Mouse (Mus musculus) mesoderm, embryonic 11.5 days (tissue): ENCODE results near the gene Ptpn7.
A peak's percentile ranks its signal among the peaks of the same experiment; 100 is the strongest.
"Not testable (repeated sequence)": the region's sequence is repeated elsewhere in the genome, so short reads cannot be mapped to it uniquely, and the experiment has no call there.

Source experiments
- DNase-seq: peaks from one replicate; pipeline ENCODE4 v3.0.0-alpha.2; 2012; ENCODE audit warnings: low read depth, low spot score

Gene Ptpn7

DNA sequence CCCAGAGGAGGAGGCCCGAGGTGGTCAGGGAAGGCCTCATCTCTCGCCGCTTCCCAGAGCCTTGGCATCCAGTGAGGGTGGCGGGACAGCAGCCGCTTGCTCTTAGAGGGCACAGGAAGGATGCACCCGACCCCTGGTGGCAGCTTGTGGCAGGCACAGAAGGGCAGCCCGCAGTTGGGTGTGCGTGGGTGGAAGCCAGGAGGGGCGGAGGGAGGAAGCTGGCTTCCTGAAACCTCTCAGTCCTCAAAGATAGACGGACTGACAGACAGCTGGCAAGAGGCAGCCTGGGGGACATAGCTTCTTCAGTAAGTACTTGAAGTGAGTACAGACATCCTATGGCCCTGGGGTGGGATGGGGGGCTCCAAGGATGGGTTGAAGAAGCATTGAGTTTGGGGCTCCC, at the start of gene Ptpn7:
Gene Ptpn7, plus strand, starts transcription at position 228 of the 400 bp plus-strand sequence.
- peak; percentile 45 for DNase-seq

DNA sequence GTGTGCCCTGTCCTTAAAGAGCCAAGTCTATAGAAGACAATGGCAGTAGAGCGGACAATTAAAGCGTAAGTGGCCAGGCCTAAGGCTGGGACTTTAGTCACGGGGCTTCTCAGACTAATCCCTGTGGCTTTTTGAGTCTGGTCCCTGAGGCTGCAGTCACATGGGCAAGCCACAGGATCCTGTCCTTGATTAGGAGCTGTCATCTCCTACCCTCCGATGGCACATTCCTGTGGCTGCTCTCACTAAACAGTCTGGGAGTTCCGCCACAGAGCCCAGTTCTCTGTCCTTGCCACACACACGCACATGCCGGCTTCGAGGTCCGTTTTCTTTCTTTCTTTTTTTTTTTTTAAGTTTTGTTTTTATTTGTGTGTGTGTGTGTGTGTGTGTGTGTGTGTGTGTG, 49.0 kb upstream of the Ptpn7 start:
- no peak for DNase-seq

DNA sequence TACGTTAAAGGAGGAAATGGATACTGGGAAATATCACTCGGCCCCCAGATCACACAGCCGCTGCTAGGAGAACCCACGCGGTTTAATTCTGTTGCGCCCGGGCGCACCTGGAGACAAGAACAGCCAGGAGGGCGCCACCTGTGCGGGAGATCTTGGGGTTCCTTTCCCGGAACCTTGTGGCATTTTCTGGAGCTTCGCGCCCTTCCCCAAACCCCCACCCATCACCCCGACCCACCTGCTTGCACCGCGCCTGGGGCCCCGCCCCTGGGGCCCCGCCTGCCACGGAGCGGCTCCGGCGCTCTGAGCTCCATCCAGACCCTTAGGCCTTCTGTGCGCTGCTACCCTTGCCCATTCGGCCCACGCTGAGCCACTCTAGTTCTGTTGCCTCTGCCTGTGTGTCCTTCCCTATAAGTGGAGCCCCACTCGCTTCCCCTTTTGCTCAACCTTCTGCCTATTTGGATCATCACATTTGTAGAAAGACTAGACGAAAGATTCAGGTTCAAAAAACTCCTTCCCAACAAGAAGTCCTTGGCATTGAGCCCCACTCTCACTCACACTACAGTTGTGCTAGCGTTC, 47.1 kb upstream of the Ptpn7 start:
- no peak for DNase-seq

DNA sequence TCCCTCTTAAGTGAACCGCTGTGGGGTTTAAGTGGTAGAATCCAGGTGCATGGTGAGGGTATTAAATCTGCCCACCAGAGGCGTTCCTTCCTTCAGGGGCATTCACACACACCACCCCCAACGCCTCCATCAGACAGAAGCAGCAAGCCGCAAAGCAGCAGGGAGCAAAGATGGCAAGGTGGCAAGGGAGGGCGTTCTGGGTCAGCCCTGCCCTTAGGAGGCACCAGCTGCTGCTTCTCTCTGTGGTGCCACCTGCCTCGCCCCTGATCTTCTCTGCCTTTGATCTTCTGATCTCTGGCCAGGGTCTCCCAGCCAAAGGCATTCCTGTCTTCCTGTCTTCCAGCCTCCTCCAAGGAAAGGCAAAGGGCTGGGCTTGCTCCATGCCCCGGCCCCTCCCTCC, 46.5 kb upstream of the Ptpn7 start:
- no peak for DNase-seq

DNA sequence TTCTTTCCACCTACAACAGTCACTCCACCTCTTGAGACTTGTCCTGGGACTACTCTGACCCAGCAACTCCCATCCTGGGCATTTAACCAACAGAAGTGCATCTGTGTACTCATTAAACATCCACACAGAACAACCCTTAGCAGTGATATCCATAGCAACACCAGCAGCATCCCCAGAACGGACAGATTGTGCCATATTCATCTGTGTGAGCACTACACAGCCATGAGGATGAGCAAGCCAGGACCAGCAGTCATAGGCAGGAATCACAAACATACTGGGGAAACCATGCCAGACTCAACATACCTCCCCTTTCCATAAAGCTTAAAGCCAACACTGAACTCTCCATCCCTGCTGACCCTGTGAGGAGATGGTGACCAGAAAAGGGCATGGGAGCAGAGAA, 45.1 kb upstream of the Ptpn7 start:
- DNase-seq = no peak

DNA sequence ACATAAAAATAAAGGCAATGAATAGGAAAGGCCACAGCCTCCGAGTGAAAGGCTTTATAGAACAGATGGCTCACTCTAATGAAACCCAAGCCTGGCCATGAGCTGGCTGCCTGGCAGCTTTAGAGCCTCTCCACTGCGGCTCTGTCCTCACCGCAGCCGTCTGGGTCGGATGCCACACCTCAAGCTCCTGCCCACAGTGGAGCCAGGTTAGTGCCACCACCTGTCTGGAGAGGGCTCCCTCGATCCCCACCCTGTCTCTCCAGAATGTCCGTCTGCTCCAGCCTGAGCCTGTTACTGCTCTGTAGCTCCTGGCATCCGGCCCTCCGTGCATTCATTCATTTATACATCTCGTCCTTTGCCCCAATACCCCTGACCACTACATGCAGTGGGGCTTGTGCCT, 42.9 kb upstream of the Ptpn7 start:
- no peak for DNase-seq

DNA sequence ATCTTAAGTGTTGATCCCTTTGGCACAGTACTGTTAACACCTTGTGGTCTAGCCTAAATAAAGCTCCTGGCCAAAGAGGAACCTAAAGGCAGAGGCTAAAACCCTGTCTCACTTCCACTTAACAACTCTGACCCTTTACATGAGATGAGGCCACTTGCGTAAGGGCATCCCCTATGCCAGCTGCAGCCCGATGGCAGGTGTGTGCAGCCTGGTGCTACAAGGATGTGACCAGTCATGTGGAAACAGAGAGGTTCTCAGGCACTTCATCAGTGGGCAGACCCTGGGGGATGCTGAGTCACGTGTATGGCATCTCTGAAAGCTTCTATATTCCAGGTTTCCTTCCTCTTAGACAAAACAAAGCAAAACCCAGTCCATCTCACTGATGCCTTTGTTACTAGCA, 41.6 kb upstream of the Ptpn7 start:
- DNase-seq = no peak

DNA sequence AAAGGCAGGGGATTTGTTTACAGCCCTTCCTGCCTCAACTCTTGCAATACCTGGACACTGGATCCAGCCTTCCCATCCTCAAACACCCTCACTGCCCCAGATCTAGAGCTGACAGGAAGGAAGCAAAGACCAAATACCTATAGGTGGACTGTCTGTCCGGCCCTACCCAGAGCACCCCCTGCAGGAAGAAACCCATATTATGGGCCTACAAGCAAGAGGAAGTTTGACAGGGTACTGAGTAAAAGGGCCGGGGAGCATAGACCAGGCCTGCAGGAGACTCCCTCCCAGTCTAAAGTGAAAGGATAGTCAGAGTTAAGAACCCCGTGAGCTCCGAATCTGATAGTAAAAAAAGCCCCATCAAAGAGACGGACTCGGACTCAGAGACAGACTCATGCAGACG, 37.8 kb upstream of the Ptpn7 start:
- DNase-seq = no peak

DNA sequence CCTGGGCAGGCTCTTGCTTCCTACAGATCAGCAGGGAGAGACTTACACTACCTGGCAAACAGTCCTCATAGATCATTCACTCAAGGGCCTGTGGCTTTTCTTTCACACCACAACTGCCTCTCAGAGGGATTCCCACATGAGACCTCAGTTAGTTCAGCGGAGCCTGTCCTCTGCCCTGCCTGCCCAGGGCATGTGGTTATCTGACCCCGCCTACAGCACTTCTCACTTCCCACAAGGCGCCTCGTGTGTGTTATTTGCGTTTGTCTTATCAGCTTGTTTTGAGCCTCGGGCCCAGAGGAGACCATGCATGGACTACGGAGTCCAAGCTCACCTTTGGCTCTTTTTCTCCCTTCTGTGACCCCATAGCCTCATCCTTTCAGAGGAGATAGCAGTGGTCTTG, 37.3 kb upstream of the Ptpn7 start:
- DNase-seq = no peak

DNA sequence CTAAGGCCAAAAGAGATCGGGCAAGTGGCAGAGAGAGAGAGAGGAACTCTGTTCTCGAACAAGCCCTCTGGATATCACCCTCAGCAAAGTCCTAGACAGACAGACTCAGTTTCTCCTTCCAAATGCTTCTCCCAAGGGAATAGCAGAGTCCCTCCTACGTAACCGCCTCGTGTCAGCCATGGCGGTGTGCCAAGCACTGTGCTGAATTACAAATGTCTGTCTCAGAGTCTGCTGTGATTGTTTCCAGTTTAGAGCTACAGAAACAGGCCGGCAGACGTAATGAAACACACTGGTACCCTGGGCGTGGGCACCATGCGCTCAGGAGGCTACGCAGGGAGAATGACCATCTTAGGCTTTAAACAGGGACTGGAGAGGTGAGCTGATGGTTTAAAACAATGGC, 36.2 kb upstream of the Ptpn7 start:
- DNase-seq = no peak

DNA sequence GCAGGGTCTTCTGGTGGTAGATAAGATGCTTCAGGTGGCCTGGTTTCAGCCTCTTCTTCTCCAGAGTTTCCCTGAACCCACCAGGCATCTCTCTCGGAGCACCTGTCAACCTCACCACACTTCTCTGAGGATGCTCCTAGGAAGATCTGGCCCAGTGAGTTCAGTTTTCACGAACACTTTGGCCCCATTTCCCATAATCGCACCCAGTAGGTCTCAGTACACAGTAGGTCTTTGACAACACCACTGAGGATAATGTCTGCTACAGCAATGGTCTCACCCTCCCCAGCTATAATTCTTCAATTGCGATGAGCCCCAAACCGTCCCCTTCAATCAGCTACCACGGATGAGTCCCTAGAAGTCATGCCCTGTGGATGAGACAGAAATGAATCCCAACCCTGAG, 35.1 kb upstream of the Ptpn7 start:
- DNase-seq = no peak

DNA sequence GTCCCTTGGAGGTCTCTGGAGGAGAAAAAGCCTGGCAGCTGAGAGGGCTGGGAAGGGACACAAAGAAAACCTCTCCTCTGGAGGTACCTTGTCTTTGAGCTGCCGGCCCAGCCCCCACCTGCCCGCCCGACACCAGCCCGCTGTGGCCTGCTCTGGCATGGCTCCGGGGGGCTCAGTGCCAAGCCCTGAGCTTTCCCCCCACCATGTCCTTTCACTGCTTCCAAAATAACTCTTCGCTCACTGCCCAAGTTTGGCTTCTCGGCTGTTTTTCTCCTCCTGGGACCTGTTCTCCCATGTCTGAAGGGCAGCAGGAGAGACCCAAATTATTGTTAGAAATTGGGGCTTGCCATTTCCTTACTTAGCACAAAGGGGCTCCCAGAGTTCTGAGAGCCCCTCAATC, 34.1 kb upstream of the Ptpn7 start:
- DNase-seq = no peak

DNA sequence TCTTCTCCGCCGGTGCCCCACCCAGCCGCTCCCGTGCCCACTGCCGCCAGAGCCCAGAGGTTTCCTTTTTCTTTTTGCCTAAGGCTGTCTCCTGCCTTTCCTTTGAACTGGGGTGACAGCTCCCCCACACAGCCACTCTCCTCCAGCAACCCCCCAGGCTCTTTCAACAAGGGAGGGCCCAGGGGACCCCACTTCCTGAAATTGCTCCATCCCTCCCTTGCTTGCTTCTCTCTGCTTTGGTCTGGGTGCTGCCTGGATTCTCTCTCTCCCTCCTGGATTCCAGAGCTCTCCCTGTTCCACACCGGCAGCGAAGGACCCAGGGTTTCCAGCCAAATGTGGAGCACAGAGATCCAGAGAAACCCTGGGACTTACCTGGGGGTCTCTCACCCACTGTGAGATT, 32.1 kb upstream of the Ptpn7 start:
- no peak for DNase-seq

DNA sequence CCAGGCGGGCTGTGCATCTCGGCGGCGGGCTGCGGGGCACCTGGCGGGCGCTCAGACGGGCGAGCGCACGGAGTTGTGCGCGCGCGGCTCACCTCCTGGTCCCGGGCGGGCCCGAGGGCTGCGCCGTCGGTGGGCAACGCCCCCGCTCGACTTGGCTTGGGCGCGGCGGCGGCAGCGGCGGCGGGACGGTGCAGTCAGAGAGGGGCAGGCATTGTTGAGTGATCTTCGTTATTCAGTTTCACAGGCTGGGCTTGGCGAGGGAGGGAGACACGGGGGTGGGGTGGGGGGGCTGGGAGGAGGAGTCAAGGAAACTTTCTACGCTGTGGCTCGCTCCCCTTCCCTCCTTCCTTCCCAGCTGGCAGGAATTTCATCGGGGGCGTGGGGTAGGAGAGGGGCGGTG, 27.4 kb upstream of the Ptpn7 start, which contains the start of gene Lgr6:
Gene Lgr6, minus strand, starts transcription at position 153 of the 400 bp plus-strand sequence.
- DNase-seq = no peak

DNA sequence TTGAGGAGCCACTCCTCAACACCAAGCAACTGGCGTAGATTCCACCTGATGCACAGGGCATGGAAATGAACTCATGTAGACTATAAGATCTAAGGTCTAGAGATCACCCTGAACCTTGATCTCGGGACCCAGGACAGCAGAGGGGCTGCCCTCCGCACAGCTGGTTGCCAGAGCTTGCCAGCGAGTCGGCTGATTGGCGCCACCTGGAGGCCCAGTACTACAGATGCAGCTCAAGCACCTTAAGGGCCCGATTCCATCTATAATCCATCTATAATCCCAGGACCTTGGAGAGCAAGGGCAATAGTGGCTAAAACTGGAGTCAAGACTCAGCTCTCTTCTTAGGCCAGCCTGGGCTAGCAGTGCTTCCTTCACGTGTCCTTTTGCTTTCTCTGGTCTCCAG, 26.5 kb upstream of the Ptpn7 start:
- DNase-seq = peak; percentile 84

DNA sequence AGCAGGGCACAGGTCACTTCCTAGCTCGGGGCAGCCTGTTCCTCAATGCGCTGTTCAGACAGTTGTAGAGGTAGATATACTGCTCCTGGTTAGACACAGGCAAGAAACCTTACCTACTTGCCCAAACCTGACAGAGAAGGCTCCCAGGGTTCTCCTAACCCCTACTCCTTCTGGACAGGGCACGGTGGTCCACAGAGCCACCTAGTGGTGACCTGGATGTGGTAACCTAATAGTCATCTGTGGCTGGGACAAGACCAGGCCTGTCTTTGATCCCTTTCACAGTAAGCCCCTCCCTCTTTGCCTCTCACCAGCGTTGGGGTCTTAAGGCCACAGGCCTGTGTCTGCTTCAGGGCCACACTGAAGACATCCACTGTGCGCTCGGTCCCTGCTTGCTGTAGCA, 23.9 kb upstream of the Ptpn7 start:
- peak; percentile 58 for DNase-seq

DNA sequence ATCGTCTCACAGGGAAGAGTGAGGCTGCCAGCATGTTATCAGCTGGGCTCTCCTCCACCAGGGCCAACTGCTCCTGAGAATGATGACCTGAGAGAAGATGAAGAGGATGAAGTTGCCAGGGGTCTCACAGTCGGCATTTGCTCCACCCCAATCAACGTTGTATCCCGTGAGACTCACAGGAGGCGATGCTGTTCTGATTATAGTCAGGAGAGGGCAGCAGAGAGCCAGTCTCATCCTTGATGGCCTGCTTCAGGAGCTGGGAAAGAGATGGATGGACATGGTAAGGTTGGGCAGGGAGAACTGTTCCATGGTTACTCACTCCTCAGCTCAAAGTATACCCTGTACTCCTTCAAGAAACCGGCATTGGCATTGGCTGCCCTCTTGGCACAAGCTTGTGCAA, 22.4 kb upstream of the Ptpn7 start:
- peak; percentile 78 for DNase-seq

DNA sequence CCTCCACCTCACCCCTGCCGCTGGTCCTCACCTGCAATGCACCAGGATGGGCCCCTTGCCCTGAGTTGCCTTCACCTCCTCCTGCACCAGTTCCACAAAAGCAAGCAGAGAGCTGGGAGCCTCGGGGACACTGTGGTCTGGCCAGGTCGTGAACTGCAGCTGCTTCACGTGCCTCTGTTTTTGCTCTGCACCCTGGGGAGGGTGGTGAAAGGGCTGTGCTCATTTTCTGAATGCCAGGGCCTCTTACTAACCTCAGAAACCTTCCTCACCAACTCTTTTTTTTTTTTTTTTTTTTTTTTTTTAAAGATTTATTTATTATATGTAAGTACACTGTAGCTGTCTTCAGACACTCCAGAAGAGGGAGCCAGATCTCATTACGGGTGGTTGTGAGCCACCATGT, 21.2 kb upstream of the Ptpn7 start:
- DNase-seq = not testable (repeated sequence)

DNA sequence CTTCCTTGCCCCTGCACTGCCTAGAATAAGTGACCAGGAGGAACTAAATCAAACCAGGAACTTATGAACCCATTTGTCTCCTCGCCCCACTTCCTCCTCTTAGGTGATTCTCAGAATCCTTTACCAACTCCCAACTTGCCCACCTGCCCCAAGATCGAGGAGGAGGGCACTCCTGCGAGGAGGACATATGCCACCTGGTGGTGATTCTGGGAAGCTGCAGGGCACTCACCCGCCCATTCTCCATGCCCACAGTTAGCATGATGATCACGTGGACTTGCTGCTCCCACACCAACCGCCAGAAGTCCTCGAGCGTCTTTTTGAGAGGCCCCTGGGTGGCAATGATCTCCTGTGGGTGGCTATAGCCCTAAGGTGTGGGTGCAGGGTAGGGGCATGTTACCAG, 19.8 kb upstream of the Ptpn7 start:
- peak; percentile 73 for DNase-seq

DNA sequence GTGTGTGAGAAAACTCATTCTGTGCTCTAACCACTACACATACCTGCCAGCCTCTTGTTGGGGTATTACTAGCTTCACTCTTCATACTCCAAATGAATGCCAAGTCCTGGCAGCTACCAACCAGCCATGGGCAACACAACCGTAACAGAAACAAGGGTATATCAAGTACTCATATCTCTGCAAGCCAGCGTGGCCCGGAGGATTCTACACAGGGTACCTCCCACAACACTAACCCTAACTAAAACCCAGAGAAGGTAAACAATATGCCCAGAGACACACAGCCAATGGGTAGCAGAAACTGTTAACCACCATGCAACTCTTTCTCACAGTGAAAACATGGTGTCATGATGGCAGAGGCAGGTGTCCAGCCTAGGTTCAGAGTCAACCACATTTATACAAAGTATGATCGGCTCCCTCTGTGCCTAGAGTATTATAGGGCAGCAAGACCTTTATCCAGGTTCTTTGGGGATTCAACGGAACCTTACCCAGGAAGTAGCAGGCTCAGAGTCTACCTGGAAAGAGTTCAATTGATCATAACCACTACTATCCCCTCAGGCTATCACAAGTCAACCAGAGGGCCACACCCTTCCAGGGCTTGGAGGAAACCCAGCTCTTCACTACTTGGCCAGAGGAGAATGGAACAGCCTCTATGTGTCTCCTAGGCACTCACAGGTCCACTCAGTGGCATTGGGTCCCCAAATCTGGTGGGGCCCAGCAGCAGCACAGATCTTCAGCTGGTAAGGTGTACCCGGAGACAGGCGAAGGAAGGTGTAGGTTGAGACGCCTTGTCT, 7.7 kb upstream of the Ptpn7 start:
- no peak for DNase-seq

DNA sequence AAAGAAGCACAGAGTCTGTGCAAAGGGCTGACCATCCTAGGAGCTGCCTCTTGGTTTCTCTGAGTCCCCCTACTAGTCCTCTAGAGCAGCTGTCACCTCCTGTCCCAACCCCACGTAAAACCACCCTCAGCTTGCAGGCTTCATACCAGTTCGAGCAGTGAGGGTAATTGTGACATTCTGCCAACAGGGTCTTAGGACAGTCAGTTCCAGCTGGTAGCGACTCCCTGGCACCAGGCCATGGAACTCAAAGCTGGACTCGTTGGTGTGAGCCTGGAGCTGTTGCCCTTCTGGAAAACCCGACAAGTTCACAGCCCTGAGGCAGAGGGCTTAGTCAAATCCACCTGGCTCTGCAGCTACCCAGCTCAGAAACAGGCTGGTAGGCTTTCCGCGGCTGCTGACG, 6.5 kb upstream of the Ptpn7 start:
- DNase-seq = no peak

DNA sequence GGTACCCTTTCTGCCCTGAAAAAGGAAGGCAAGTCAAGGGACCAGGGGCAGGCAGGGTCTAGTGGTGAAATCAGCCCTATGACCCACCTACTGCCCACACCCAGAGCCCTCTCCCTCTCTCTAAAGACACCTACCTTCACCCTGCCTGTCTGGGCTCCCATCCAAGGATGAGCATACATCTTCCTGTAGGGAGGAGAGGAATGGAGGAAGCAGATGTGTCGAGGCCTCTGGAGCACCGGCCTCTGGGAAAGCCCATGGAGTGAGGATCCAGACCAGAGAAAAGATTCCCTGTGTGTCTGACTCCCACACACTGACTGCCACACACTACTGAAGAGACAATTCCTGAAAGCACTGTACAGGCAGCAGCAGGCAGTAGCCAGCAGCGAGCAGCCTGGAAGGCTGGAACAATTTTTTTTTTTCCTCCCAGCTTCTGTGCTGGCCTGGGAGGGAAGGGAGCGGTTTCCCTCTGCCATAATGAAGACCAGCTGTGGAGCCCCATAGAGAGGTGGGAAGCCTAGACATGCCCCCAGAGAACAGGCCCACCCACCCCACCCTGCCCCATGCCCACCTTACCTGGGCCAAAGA, 6.0 kb upstream of the Ptpn7 start:
- peak; percentile 19 for DNase-seq

DNA sequence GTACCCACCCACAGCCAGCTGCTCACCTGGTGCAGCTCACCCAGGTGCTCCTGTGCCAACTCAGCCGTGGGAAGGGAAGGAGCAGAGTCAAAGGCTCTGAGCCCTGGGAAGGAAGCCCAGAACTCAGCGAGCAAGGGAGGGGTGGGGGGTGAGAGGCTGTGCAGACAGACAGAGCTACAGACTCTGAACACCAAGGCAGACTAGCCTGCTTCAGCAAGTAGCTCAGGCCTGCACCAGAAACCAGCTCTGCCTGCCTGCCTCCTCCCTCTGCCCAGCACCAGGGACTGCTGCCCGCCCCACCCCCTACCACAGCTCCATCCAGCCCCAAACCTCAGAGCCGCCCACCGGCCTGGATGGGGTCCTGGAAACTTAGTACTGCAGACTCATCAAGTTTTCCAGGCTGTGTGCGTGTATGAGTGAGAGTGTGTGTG, 4.5 kb upstream of the Ptpn7 start:
- no peak for DNase-seq
